Mouse (Mus musculus) heart, adult 18-20 months (tissue): ENCODE data around the gene Timeless. TPM values are rescaled to one million over a fixed set of nuclear protein-coding genes. Genes with fewer than 3 reads are reported as not detected.
"Not testable (repeated sequence)": the region's sequence is repeated elsewhere in the genome, so short reads cannot be mapped to it uniquely, and the experiment has no call there.

Experiments
- DNase-seq, 2 experiments: peaks; one replicate each; pipeline ENCODE4 v3.0.0; 2021 to 2022; ENCODE audit warnings: mixed read lengths in 1 of 2
- long read RNA-seq, 2 experiments: library from polyadenylated mRNA; stranded (forward); transcript quantifications; one replicate each; pipeline ENCODE4 v2.0.0; 2021
- total RNA-seq, 2 experiments: library from RNA; stranded (reverse); gene quantifications; 2 replicates each; pipeline ENCODE4 v1.2.3; 2021

Timeless gene
- total RNA-seq, result 1 to 10 TPM; 6.0 to 7.3 TPM
- long read RNA-seq, experiment 1, partial matches to known transcripts, result 7 of 10 reads
- long read RNA-seq, experiment 1, other reads (novel, unspliced or antisense), result 2 of 10 reads
- long read RNA-seq, experiment 2, partial matches to known transcripts, result 0 of 1 reads
- long read RNA-seq, experiment 2, other reads (novel, unspliced or antisense), result 1 of 1 reads

DNA sequence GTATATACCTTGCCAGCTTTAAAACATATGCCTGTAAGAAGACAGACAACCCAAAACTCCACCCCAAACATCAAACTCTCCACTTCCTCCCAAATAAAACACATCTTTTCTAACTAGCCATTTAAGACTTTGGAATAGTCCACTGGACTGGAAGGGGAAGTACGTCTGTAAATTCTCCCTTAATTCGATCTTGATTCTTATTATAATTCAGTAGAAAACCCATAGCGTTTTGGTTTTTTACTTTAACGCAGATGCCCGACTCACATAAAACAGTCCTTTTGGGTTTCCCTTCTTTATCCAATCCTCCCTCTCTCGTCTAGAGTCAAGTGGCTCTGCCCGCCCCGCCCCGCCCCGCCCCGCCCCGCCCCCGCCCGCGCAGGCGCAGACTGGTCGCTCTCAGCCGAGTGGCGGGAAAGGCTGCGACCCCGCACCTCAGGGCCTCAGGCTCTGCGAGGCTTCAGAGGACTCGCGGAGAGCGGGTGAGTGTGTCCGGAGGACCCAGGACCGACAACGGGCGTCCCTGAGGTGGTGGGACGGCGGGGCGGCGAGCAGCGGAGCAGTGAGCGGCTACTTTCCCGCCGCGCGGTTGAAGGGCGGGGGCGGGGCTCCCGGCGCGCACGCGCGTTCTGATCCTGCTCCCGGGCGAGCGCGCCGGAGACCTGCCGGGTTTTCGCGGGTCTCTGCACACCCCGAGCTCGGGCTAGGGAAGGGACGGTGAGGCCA lies at the start of gene Timeless:
Gene Timeless, plus strand, starts transcription at position 369 of the 723 bp plus-strand sequence.
- DNase-seq, result peak; percentile 90 to 95

DNA sequence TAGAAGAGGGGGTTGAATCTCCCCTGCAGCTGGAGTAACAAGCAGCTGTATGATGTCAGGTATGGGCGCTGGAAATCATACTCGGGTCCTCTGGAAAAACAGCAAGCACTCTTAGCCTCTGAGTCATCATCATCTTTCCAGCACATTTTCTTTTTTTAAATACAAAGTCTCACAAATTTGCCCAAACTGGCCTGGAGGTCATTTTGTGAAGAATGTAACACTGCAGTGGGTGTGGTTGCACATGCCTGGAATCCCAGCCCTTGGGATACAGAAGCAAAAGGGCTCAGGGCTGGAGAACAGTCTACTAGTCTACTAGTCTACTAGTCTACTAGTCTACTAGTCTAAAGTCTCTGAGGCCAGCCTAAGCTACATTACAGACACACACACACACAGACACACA lies 47.6 kb upstream of the Timeless start:
- peak in 1 of 2 experiments; percentile 44 for DNase-seq

DNA sequence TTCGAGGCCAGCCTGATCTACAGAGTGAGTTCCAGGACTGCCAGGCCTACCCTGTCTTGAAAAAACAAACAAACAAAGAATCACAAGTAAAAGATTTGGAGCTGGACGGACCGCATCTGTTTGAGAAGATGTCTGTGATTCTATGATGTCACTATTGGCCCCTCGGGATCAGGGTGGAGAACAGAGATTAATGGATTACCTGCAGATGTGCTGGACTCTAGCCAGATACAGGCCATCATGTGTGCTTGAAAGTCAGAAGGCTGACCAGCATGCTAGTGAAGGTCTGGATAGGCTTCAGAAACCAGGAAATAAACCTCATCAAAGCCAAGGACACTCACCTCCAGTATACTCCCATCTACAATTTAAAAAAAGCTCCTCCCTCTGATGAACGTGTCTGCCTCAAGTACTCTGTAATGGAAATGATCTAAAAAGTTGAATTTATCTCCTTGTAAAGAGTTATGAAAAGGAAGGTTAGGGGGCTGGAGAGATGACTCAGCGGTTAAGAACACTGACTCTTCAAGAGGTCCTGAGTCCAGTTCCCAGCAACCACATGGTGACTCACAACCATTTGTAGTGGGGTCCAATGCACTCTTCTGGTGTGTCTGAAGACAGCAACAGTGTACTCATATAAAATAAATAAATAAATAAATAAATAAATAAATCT lies 46.5 kb upstream of the Timeless start:
- DNase-seq, result no peak

DNA sequence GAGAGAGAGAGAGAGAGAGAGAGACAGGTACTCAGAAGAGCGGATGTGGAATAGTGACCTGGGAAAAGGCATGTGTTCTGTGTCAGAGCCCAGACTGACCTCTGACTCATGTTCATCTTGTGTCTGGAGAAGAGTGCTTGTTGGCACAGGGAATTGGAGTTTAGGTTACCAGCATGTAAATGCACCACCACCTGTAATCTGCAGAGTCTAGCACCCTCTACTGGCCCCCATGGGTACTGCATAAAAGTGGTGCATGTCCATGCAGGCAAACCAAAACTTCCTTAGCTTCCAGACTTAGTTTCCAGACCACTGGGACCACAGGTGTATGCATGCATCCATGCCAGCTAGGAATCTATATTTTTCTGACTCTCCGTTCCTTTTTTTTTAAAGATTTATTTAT lies 45.9 kb upstream of the Timeless start:
- DNase-seq, result peak; percentile 77 to 93

DNA sequence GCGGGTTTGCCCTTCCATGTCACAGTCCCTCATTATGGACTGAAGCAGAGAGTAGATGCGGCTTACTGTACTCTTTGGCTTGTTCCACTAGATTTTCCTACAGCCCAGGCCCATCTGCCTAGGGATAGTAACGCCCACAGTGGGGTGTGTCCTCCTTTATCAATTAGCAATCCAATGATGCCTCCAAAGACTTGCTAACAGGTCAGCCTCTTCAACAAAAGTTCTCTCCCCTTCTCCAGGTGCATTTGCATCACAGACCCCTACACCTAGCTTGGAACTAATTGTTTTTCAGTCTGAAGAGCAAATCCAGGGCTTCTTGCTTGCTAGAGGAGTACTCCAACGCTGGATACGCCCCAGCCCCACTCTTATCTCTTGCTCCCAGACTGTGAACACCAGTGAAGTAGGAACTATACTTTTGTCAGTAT lies 44.7 kb upstream of the Timeless start:
- no peak for DNase-seq

DNA sequence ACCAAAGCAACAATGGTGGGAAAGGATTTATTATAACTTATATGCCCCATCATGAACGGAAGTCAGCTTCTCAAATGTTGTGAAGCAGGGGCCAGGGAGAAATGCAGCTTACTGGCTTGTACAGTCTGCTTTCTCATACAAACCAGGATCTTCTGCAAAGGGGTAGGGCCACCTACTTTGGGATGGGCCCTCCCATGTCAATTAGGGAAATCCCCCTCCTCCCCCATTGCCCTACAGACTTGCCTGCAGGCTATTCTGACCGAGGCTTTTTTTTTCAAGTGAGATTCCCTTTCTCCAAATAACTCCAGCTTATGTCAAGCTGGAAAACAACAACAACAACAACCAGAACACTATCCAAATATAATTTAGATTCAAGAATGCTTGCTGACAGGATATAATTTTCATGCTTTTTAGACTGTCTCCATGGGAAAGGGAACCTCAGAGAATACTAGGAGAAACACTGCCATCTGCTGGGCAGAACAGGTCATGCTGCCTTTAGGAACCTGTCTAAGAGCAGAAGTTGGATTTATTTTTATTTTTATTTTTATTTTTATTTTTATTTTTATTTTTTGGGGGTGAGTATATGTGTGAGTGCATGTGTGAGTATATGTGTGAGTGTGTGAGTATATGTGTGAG lies 43.5 kb upstream of the Timeless start:
- peak; percentile 71 to 88 for DNase-seq

DNA sequence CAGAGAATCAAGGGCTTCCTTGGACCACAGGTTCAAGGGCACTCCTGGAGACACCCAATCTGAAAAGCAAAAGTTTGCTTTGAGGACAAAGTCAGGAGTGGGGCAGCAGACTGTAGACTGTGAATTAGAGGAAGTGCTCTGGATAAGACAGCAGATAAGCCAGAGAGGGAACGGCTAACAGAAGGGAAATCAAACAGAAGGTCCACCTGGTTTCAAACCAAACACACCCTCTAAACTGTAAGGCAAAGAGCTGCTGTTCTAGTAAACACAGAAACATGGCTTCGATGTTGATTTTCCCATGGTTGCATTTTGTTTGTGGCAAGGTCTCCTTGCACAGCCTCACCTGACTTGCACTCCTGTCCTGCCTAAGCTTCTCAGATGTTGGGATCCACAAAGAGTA lies 40.4 kb upstream of the Timeless start:
- no peak for DNase-seq

DNA sequence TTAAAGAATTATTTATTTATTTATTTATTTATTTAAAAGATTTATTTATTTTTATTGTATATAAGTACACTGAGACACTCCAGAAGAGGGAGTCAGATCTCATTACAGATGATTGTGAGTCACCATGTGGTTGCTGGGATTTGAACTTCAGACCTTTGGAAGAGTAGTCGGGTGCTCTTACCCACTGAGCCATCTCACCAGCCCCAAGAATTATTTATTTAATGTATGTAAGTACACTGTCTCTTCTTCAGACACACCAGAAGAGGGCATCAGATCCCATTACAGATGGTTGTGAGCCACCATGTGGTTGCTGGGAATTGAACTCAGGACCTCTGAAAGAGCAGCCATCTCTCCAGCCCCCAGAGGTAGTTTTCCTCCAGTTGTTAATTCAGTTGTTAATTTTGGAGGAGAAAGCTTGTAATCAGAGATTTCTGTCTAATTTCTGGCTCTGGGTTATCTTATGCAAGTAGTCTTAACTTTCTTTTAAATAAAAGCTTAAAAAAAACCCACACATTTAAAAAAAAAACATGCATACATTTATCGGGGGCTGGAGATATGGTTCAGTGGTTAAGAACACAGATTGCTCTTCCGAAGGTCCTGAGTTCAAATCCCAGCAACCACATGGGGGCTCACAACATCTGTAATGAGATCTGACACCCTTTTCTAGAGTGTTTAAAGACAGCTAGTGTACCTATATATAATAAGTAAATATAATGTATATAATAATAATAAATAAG lies 39.7 kb upstream of the Timeless start:
- not testable (repeated sequence) for DNase-seq

DNA sequence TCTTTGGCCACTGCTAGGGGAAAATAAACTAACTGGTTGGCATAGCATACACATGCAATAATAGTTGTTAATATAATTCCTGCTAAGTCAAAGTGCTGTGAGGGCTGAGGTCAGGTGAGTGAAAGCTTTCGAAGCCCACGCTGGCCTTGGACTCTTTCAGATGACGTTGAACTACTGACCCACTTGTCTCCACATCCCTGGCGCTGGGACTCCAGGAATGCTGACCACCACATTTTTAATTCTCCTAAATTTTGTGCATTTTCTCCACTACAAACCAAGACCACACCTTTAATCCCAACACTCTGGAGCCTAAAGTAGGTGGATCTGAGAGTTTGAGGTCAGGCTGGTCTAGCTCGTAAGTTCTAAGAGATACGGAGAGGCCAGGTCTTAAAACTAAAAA lies 38.8 kb upstream of the Timeless start:
- no peak for DNase-seq

DNA sequence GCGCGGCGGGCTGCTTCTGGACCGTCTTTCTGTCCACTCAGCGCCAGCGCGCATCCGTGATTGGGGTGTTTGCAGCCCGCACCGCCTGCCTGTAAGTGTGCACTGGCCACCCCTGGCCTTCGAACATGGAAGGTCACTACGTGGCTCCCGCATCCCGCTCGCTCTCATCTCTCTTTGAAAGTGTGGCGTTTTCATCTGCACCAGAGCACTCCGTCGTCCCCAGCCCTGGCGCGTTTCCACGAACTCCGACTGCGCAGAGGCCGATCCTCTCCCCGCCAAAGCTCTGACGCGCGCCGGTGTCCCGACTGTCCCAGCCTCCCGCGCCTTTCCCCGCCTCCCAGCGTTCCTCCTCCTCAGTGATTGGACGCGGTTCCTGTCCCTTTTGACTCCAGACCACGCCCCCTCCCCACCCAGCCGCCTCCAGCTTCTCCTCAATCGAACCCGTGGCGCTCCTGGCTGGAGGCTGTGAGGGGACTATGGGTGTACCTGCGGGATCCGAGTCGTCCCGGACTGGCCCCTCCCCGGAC lies 37.8 kb upstream of the Timeless start, which contains the start of gene Gls2:
Gene Gls2, plus strand, starts transcription at position 434 of the 527 bp plus-strand sequence.
- peak; percentile 98 for DNase-seq

DNA sequence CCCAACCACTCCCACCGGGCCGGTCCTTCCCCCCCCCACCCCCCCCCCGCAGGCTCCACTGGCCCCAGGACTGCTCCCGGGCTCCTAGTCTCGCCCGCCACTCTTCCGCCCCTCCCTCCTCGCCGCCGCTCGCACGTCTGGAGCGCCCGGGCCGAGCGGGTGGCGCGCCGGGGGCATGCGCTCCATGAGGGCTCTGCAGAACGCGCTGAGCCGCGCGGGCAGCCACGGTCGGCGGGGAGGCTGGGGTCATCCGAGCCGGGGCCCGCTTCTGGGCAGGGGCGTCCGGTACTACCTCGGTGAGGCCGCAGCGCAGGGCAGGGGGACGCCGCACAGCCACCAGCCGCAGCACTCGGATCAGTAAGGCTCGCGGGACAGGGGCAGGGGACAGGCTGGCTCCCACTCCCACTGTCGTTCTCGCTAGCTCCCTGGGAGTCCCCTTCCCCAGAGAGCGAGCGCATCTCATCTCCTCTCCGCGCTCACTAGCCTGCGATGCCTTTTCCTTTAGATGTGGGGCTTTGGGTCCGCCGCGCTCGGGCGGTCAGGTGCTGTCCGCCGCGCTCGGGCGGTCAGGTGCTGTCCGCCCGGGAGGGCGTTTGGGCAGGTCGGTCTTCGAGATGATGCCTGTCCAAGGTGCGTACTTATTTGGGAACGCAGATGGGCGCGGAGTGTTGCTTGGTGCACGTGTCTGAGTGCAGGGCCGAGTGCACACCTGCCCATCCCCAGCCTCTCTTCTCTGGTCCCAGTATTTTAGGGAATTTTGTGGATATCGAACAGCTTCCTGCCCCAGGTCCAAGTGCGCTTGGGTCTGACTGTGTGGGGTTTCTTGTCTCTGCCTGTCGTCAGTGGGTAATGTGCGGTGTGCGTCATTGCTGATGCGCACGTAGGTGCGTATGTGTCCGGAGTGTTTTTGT lies 37.1 kb upstream of the Timeless start:
- DNase-seq, result no peak

DNA sequence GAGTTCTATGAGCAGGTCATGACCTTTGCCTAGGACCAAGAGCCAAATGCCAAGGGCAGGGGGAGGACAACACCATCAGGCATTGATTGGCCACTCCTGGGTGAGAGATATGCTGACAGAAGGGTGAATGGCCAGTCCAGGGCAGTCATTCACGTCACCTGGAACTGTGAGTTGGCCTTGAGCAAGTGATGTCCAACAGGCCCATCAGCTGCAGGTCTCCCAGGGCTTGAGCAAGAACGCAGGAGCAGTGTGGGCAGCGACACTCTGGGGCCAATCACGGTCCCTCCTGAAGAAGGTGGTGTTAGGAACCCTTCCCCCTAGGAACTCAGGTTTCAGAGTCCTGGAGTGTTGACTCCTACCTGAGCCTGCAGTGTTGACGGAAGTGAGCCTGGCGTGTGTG lies 30.0 kb upstream of the Timeless start:
- DNase-seq, result no peak

DNA sequence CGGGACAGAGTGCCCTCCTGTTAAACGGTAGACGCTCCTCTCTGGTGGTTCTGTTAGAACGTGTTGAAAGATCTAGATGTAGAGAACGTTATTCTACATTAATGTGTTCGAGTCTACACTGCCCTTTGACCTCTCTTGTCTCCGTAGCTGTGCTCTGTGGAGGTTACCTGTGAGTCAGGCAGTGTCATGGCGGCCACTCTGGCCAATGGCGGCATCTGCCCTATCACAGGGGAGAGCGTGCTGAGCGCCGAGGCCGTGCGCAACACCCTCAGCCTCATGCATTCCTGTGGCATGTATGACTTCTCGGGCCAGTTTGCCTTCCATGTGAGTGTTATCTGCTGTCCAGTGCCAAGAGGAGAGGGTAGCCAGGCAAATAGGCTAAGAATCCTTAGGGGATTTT lies 26.9 kb upstream of the Timeless start:
- DNase-seq, result no peak

DNA sequence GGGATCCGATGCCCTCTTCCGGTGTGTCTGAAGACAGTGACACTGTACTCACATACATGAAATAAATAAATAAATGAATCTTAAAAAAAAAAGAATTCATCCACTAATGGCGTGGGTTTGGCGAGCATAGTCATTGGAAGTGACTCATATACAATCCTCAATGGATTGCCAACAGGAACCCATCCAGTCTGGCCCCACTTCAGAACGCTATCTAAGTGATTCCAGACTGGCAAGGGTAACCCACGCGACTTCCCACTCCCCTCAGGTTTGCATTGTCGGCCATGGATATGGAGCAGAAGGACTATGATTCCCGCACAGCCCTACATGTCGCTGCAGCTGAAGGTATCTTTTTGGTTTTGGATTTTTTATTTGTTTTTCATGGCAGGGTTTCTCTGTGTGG lies 23.5 kb upstream of the Timeless start:
- DNase-seq, result no peak

DNA sequence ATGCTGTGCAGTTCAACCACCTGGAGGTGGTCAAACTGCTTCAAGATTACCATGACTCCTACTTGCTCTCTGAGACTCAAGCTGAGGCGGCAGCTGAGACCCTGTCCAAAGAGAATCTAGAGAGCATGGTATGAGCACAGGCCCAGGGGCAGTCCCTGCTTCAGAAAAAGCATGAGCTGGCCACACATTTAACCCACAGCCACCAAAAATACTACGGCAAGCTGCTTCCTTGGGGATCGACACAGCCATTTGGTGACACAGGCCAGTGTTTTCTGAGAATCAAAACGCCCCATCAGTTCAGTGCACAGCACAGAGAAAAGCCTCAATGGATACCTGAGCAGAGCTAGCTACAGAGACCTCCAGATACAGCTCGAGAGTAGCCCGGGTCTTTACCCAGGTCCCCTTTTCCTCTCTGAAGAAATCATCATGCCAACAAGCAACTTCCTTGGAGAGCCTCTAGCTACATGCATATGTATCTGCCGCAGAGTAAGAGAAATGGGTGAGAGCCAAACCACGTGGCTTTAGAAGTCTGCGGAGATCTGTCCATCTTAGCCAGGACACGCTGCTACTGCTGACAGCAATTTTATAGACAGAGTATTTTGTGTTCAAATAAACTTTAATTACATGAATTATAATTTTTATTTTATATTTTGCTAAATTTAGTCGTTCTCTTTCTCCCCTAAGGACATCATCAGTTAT lies 22.4 kb upstream of the Timeless start:
- DNase-seq, result no peak

DNA sequence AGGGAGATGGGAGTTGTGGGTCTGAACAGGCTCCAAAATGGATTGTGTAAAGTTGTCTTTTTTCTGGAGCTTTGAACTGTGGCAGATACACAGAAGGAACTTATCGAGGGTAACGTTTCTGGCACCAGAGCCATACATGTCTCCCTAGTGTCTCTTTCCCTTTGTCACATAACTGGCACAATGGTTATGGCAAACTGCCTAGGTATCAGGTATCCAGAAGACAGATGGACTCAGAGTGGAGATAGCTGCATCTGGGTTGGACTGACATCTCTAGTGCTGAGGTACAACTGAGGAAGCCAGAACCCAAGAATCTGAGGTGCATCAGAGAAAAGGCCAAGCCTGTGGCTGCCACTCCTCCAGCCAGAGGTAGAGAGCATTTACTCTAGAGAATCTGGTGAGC lies 21.7 kb upstream of the Timeless start:
- no peak for DNase-seq

DNA sequence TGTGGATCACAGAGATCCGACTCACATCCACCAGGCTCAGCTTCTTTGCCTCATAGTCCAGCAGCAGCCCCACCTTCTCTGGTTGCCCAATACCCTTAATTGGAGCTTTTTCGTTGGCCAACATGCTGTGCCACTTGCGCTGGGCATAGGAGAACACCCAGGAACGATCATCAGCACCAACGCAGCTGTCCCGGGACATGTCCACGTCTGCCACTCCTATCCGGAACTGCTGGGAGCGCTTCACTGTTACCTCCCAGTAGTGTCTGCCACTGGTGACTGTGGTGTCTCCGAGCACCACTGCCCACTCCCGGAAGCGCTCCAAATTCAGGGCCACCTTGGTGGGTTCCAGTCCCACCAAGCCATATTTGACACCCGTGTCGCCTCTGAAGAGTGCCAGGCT lies 20.9 kb upstream of the Timeless start:
- peak; percentile 11 to 35 for DNase-seq

DNA sequence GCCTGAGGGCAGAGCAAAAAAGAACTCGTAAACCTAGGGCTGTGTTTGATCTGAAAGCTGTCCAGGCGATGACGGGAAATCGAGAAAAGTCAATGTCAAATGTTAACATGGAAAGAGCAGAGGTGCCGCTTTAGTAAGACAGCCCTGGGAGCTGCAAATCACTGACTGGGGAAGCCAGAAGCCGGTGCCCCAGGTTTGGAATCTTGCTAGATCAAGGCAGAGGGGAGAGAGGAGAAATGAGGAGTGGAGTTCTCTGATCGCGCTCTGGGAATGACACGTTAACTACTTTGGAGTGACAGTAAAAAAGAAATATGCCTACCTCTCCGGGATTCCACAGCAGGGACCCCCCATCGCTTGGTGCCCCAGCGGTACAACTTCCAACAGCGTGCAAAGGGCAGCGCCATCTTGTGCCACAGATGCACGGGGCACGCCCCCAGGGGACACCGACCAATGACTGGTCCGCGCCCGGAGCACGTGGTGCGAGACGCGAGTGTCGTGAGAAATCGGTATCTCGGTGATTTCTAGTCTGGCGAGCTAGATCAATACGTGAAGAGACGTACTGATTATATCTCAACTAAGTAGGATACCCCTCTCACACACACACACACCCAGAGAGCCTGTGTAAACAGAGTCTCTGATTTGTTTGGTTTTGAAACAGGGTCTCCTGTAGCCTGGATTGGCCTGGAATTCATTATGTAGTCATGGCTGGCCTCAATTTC lies 20.3 kb upstream of the Timeless start, which contains the start of gene Spryd4:
Gene Spryd4, minus strand, starts transcription at position 418 of the 719 bp plus-strand sequence.
- peak; percentile 92 to 95 for DNase-seq

DNA sequence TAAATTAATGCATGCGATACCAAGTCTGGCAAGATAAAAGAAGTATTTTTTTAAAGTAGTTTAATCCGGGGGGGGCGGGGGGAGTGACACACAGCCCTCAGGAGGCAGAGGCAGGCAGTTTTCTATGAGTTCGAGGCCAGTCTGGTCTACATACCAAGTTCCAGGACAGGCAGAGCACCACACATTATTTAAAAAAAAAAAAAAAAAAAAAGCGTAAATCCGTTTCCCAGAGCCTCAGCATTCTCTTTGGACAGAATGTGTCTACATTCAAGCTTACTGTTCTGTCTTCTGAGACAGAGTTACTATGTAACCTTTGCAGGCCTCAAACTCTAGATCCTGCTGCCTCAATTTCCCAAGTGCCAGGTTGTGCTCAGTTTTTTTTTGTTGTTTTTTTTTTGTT lies 19.7 kb upstream of the Timeless start:
- no peak for DNase-seq
